Mouse (Mus musculus): ENCODE data around the gene Prkag3. TPM values are rescaled to one million over a fixed set of nuclear protein-coding genes. Genes with fewer than 3 reads are reported as not detected.

Prkag3 gene
- polyA plus RNA-seq, 1 experiment from 2014 or later: not detected

- Histone ChIP-seq H3K36me3 (ENCODE audit: control insufficient read depth, insufficient read depth, low read length) (no peaks in the 10 kb centered on the region), H3K9ac (ENCODE audit: low read depth, low read length) (no peak overlapping the region), H3K4me2 (ENCODE audit: low read length) (no peak overlapping the region), H3K4me3 (ENCODE audit: low read depth, low read length) (no peak overlapping the region), H3K27me3 (ENCODE audit: control insufficient read depth, insufficient read depth, low read depth, low read length) (peaks cover 80% of the 10 kb centered on the region), H3K27ac (ENCODE audit: low read length) (no peak overlapping the region), H3K4me1 (ENCODE audit: control insufficient read depth, insufficient read depth, low read length) (peaks cover 19% of the 10 kb centered on the region), H3K9me3 (replicated peaks; ENCODE audit: control insufficient read depth, low read length, poor library complexity, severe bottlenecking) (no peaks in the 10 kb centered on the region; the same call in 1 of the 2 replicates)
- 9% methylated on average over 7 of the region's 7 CpGs for WGBS
- ATAC-seq: no peak; the same call in 1 of the 2 replicates
Observed at GRCm38 (mm10) chr1:74787846-74788245, 38.8 kb upstream of the Prkag3 start.

- Histone ChIP-seq H3K4me3 (ENCODE audit: low read depth, low read length) (peak overlapping the region; percentile 39), H3K36me3 (ENCODE audit: control insufficient read depth, insufficient read depth, low read length) (no peaks in the 10 kb centered on the region), H3K9me3 (replicated peaks; ENCODE audit: control insufficient read depth, low read length, poor library complexity, severe bottlenecking) (no peaks in the 10 kb centered on the region; the same call in 1 of the 2 replicates), H3K4me1 (ENCODE audit: control insufficient read depth, insufficient read depth, low read length) (peaks cover 13% of the 10 kb centered on the region), H3K4me2 (ENCODE audit: low read length) (peak overlapping the region; percentile 81), H3K9ac (ENCODE audit: low read depth, low read length) (peak overlapping the region; percentile 50), H3K27me3 (ENCODE audit: control insufficient read depth, insufficient read depth, low read depth, low read length) (peaks cover 77% of the 10 kb centered on the region), H3K27ac (ENCODE audit: low read length) (no peak overlapping the region)
- under 1% methylated on average over 67 of the region's 67 CpGs for WGBS
- peak; percentile 67 for ATAC-seq
Observed at GRCm38 (mm10) chr1:74784041-74784759, 35.2 kb upstream of the Prkag3 start.

GRCm38 (mm10) chr1:74783554-74783953 lies 34.5 kb upstream of the Prkag3 start:
- H3K9me3 ChIP-seq (replicated peaks; ENCODE audit: control insufficient read depth, low read length, poor library complexity, severe bottlenecking): no peaks in the 10 kb centered on the region; the same call in 1 of the 2 replicates
- H3K4me3 ChIP-seq (ENCODE audit: low read depth, low read length): peak overlapping the region; percentile 39
- peak; percentile 22; the same call in 1 of the 2 replicates for ATAC-seq
- H3K27me3 ChIP-seq (ENCODE audit: control insufficient read depth, insufficient read depth, low read depth, low read length): peaks cover 75% of the 10 kb centered on the region
- H3K4me1 ChIP-seq (ENCODE audit: control insufficient read depth, insufficient read depth, low read length): peaks cover 13% of the 10 kb centered on the region
- peak overlapping the region; percentile 50 for H3K9ac ChIP-seq (ENCODE audit: low read depth, low read length)
- H3K4me2 ChIP-seq (ENCODE audit: low read length): peak overlapping the region; percentile 81
- WGBS: 3% methylated on average over 12 of the region's 13 CpGs
- H3K27ac ChIP-seq (ENCODE audit: low read length): no peak overlapping the region
- H3K36me3 ChIP-seq (ENCODE audit: control insufficient read depth, insufficient read depth, low read length): no peaks in the 10 kb centered on the region

- Histone ChIP-seq H3K4me3 (ENCODE audit: low read depth, low read length) (no peak overlapping the region), H3K4me1 (ENCODE audit: control insufficient read depth, insufficient read depth, low read length) (peaks cover 13% of the 10 kb centered on the region), H3K27ac (ENCODE audit: low read length) (no peak overlapping the region), H3K36me3 (ENCODE audit: control insufficient read depth, insufficient read depth, low read length) (no peaks in the 10 kb centered on the region), H3K27me3 (ENCODE audit: control insufficient read depth, insufficient read depth, low read depth, low read length) (peaks cover 64% of the 10 kb centered on the region), H3K9me3 (replicated peaks; ENCODE audit: control insufficient read depth, low read length, poor library complexity, severe bottlenecking) (no peaks in the 10 kb centered on the region; the same call in 1 of the 2 replicates), H3K4me2 (ENCODE audit: low read length) (no peak overlapping the region), H3K9ac (ENCODE audit: low read depth, low read length) (no peak overlapping the region)
- no peak for ATAC-seq
- WGBS: 14% methylated on average over 14 of the region's 14 CpGs
Observed at GRCm38 (mm10) chr1:74782045-74782444, 33.0 kb upstream of the Prkag3 start.

- Histone ChIP-seq H3K36me3 (ENCODE audit: control insufficient read depth, insufficient read depth, low read length) (no peaks in the 10 kb centered on the region), H3K4me3 (ENCODE audit: low read depth, low read length) (no peak overlapping the region), H3K9ac (ENCODE audit: low read depth, low read length) (no peak overlapping the region), H3K27me3 (ENCODE audit: control insufficient read depth, insufficient read depth, low read depth, low read length) (peaks cover 65% of the 10 kb centered on the region), H3K4me1 (ENCODE audit: control insufficient read depth, insufficient read depth, low read length) (peaks cover 9% of the 10 kb centered on the region), H3K9me3 (replicated peaks; ENCODE audit: control insufficient read depth, low read length, poor library complexity, severe bottlenecking) (no peaks in the 10 kb centered on the region), H3K27ac (ENCODE audit: low read length) (no peak overlapping the region), H3K4me2 (ENCODE audit: low read length) (no peak overlapping the region)
- WGBS: 43% methylated on average over 3 of the region's 3 CpGs
- no peak for ATAC-seq
Observed at GRCm38 (mm10) chr1:74778934-74779486, 30.0 kb upstream of the Prkag3 start.

- Histone ChIP-seq H3K36me3 (ENCODE audit: control insufficient read depth, insufficient read depth, low read length) (no peaks in the 10 kb centered on the region), H3K4me1 (ENCODE audit: control insufficient read depth, insufficient read depth, low read length) (peaks cover 23% of the 10 kb centered on the region), H3K27me3 (ENCODE audit: control insufficient read depth, insufficient read depth, low read depth, low read length) (peaks cover 56% of the 10 kb centered on the region), H3K4me2 (ENCODE audit: low read length) (no peak overlapping the region), H3K4me3 (ENCODE audit: low read depth, low read length) (no peak overlapping the region), H3K9me3 (replicated peaks; ENCODE audit: control insufficient read depth, low read length, poor library complexity, severe bottlenecking) (no peaks in the 10 kb centered on the region), H3K27ac (ENCODE audit: low read length) (no peak overlapping the region), H3K9ac (ENCODE audit: low read depth, low read length) (no peak overlapping the region)
- 2% methylated on average over 5 of the region's 5 CpGs for WGBS
- ATAC-seq: no peak
Observed at GRCm38 (mm10) chr1:74775816-74776215, 26.8 kb upstream of the Prkag3 start.

GRCm38 (mm10) chr1:74774062-74774461 lies 25.0 kb upstream of the Prkag3 start:
- no peak overlapping the region for H3K4me2 ChIP-seq (ENCODE audit: low read length)
- no peak overlapping the region for H3K4me3 ChIP-seq (ENCODE audit: low read depth, low read length)
- H3K9ac ChIP-seq (ENCODE audit: low read depth, low read length): no peak overlapping the region
- H3K9me3 ChIP-seq (replicated peaks; ENCODE audit: control insufficient read depth, low read length, poor library complexity, severe bottlenecking): no peaks in the 10 kb centered on the region
- no peaks in the 10 kb centered on the region for H3K36me3 ChIP-seq (ENCODE audit: control insufficient read depth, insufficient read depth, low read length)
- peaks cover 66% of the 10 kb centered on the region for H3K27me3 ChIP-seq (ENCODE audit: control insufficient read depth, insufficient read depth, low read depth, low read length)
- 12% methylated on average over 7 of the region's 7 CpGs for WGBS
- peaks cover 24% of the 10 kb centered on the region for H3K4me1 ChIP-seq (ENCODE audit: control insufficient read depth, insufficient read depth, low read length)
- no peak for ATAC-seq
- no peak overlapping the region for H3K27ac ChIP-seq (ENCODE audit: low read length)

- H3K27me3 ChIP-seq (ENCODE audit: control insufficient read depth, insufficient read depth, low read depth, low read length): peaks cover 68% of the 10 kb centered on the region
- peak; percentile 66; the same call in 1 of the 2 replicates for ATAC-seq
- no peaks in the 10 kb centered on the region for H3K9me3 ChIP-seq (replicated peaks; ENCODE audit: control insufficient read depth, low read length, poor library complexity, severe bottlenecking)
- H3K4me3 ChIP-seq (ENCODE audit: low read depth, low read length): peak overlapping the region; percentile 19
- H3K4me2 ChIP-seq (ENCODE audit: low read length): peak overlapping the region; percentile 49
- H3K36me3 ChIP-seq (ENCODE audit: control insufficient read depth, insufficient read depth, low read length): no peaks in the 10 kb centered on the region
- no peak overlapping the region for H3K9ac ChIP-seq (ENCODE audit: low read depth, low read length)
- no peak overlapping the region for H3K27ac ChIP-seq (ENCODE audit: low read length)
- peaks cover 24% of the 10 kb centered on the region for H3K4me1 ChIP-seq (ENCODE audit: control insufficient read depth, insufficient read depth, low read length)
- WGBS: 1% methylated on average over 15 of the region's 15 CpGs
Observed at GRCm38 (mm10) chr1:74773136-74773535, 24.1 kb upstream of the Prkag3 start.

Measured in midbrain, embryonic 16.5 days (tissue).